Mouse (Mus musculus): ENCODE measurements at regions not wholly inside any gene's neighbourhood (a gene's known extent, or its start where the extent isn't known, plus 50 kb on each side); places are given as distances from the start of the nearest gene placed in this dataset.

DNA sequence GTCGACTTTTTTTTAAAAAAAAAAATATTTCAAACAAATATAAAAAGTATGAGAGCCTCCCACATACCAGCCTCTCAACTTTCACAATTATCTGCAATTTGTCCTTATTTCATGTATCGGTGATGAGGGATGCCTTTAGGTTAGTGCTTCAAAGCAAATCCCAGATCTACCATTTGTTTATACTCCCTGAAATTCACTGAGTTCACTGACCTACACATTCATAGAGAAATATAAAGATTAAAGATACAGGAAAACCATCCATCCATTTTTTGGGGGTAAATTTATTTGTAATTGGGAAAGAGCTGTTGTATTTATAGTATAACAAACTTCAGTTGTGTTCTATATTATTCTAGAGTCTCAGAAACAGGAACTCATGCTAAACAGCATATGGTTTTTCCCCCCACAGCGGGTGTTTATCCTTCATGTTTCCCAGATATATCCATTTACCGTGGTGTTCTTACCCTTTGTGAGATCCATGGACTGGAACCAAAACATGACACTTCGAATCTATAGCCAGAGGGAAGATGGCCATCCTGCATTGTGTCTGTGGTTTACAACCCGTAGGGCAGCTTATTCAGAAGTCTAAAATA lies 120.1 kb upstream of the Cpsf6 start:
- TF ChIP-seq CTCF (IDR thresholded peaks at IDR 0.05; ENCODE audit: low read depth) (no peak), EP300 (IDR thresholded peaks at IDR 0.05; ENCODE audit: low read depth) (no peak)
